Mouse (Mus musculus) Patski (cell line): ENCODE data around the gene Ifit1bl1. TPM values are rescaled to one million over a fixed set of nuclear protein-coding genes. Genes with fewer than 3 reads are reported as not detected.
"Not testable (repeated sequence)": the region's sequence is repeated elsewhere in the genome, so short reads cannot be mapped to it uniquely, and the experiment has no call there.

Experiments
- ATAC-seq: fragments of 100-300 bp; one replicate; pipeline ENCODE4 v1.8.0; 2021
- CTCF ChIA-PET: fragments of 350-600 bp; sonication (Branson Sonifier 250); formaldehyde crosslinking; loops from one replicate; lab custom pipeline; 2022; ENCODE audit warnings: inconsistent platforms; lab: Charles Lee
- POLR2A ChIA-PET: fragments of 350-600 bp; sonication (Branson Sonifier 250); formaldehyde crosslinking; loops from one replicate; lab custom pipeline; 2022; ENCODE audit warnings: antibody characterized with exemption, inconsistent platforms; lab: Charles Lee
- DNase-seq: peaks from one replicate; pipeline ENCODE4 v3.0.0-alpha.2; 2011; ENCODE audit warnings: low read depth, low spot score
- H3K27me3 ChIP-seq: fragments of 371-371 bp; one replicate; pipeline ENCODE4 v1.5.1; 2021
- CTCF ChIP-seq: fragments of 100-300 bp; IDR thresholded peaks from one replicate; pipeline ENCODE4 v1.5.1; 2021
- in situ Hi-C: fragments of 300-500 bp; cut with MboI; formaldehyde crosslinking; loops from 3 replicates; pipeline ENCODE4 v1.11.1; 2018; ENCODE audit warnings: low pct_unique_long_range_greater_than_20kb, mixed read lengths
- polyA plus RNA-seq: library from polyadenylated mRNA; unstranded; gene quantifications from one replicate; pipeline ENCODE4 v1.2.3, GENCODE M21; 2021

Ifit1bl1 gene
- polyA plus RNA-seq, 1 experiment from 2014 or later = 0.41 TPM

DNA sequence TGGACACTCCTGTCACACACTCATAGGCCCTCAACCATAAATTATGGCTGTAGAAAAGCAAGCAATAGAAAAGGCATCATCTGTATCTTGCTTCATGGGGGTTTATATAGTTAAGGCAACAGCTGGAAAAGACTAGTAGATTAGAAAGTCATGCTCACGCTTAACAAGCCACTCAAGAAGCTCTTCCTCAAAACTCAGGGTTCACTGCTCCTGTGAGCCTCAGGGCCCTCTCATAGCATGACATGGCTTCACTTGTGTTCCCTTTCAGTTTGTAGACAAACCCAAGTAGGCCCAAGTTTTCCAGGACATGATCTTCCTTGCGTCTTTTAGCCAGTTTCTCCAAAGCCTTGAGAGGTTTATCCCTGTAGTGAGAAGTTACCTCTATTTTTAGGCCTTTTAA, 8.3 kb downstream of the Ifit1bl1 start:
- DNase-seq (no peak), ATAC-seq (no peak)
- ChIA-PET POLR2A (no interaction called here), CTCF (interaction anchor here (1.4 to 1.7 kb wide), 2 partner anchors 8 to 43 kb away, joined by 4 read pairs; partner anchors contain the start of gene Ifit2)
- in situ Hi-C loops = no loop called here
- no peaks in the 10 kb centered on the region for H3K27me3 ChIP-seq
- no peak for TF ChIP-seq CTCF

DNA sequence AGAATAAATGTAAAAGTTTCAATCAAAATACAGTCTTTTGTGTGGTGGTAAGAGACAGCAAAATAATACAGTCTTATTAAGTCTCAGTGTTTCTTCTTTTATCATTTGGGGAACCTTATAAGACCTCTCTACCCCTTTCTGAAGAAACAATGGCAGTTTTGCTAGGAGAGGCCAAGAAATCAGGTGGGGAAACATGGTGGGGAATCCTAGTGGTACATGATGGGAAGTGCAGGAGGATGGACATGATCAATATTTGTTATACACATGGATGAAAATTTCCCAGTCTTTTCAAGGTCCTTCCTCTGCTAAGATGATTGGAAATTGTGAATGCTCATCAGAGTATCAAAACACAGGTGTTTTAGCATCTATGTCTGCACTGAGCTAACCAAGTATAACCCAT, 12.8 kb downstream of the Ifit1bl1 start:
- POLR2A ChIA-PET = no interaction called here

DNA sequence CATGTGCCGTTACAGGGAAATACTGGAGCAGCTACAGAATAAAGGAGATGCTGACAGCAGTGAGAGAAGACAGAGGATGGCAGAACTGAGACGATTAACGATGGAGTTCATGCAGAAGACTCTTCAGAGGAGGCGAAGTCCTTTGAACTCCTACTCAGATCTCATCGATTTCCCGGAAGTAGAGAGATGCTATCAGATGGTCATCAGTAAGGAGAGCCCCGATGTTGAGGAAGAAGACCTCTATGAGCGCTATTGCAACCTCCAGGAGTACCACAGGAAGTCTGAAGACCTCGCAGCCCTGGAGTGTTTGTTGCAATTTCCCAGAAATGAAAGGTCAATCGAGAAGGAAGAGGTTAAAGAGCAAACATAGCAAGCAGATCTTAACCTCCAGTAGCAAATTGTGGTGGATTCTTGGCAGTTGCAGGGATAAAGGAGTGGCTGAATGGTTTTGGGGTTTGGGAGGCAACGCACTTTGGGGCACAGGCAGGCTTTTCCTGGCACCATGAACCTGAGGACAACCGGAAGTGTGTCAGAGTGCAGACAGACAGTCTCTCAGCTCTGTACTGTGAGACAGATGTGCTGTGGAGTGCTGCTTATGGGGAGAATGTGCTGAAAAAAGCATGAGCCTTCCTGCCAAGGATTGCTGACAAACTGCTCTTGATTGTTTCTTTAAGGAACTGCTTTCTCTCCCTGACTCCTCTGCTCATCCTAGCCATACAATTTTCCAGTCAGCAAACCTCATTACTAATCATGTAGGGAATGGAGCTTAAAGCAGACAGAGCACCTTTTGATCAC, 13.7 kb downstream of the Ifit1bl1 start:
- POLR2A ChIA-PET = interaction anchor here (0.6 kb wide), 1 partner anchor 18 kb away, joined by 3 read pairs; no protein-coding TSS in a partner anchor
- in situ Hi-C loops, ATAC-seq: not testable (repeated sequence)

More for the DNA sequence above, 12.8 kb downstream of the Ifit1bl1 start:
- CTCF ChIA-PET = interaction anchor here (1.2 to 1.4 kb wide), 2 partner anchors 9 to 47 kb away, joined by 3 to 6 read pairs; no protein-coding TSS in a partner anchor
- no peaks in the 10 kb centered on the region for H3K27me3 ChIP-seq
- ATAC-seq = no peak
- DNase-seq = no peak
- no peak for TF ChIP-seq CTCF
- in situ Hi-C loops = no loop called here

DNA sequence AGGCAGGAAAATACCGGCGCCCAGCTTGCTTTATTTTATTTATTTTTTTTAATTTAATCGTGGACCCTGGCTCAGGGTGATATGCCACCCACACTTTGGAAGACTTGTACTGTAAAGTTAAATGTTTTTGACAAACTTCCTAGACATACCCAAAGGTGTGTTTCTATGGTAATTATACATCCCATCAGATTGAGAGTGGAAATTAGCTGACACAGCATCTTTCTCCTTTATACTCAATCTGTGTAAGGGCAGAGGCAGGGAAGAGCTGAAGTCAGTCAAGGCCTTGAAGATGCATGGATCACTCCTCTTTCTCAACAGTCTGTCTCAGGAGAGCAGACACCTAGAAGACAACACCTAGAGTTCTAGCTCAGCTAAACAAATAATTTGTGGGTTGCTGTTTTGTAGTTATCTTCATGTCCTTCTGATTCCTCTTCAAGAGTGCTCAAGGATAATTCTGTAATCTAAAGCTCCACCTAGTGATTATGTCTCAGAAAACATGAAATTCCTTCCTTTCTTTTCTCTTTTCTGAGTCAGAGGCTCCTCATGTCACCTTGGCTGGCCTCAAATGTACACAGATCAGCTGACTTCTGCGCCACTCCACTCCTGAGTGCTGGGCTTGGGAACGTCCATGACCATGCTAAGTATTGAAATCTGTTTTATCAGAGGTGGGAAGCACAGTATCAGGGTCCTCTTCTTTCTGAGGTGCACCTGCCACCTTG, 15.9 kb downstream of the Ifit1bl1 start:
- TF ChIP-seq CTCF = peak; percentile 38
- DNase-seq, ATAC-seq: not testable (repeated sequence)

More for the DNA sequence above, 13.7 kb downstream of the Ifit1bl1 start:
- CTCF ChIA-PET = interaction anchor here (1.2 to 1.4 kb wide), 2 partner anchors 8 to 48 kb away, joined by 3 to 6 read pairs; no protein-coding TSS in a partner anchor
- not testable (repeated sequence) for H3K27me3 ChIP-seq, DNase-seq

DNA sequence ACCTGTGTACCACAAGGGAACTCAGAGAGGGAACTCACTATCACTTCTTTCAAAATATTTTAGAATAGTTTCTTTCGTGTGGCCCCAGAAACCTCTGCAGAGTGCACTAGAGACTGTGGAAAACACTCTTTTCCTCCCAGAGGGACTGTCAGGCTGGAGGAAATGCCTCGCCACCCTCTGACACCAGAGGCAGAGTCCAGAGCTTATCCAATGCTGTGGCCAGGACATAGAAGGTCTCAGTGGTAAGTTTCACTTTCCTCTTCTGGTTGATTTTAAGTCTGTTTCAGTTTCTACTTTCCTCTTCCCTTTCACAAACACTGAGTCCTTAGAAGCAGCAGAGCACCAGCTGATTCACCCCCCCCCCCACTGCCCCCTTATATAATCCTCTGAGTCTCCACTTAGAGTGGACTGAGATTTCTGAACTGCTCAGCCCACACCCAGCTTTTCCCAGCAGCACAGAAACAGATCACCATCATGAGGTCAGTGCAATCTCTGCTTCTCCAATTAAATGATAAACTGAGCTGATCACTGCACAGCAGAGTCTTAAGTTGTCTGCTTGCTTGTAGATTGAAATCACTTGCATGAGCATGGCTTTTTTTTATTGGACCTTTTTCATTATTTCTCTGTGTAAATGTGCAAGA, 18.5 kb downstream of the Ifit1bl1 start, which contains the start of gene Ifit3:
Ifit3 (plus strand) TSS at position 406 of the 641 bp plus-strand sequence.
- H3K27me3 ChIP-seq, DNase-seq, in situ Hi-C loops, POLR2A ChIA-PET: not testable (repeated sequence)
- peak; percentile 66 for ATAC-seq
- CTCF ChIA-PET = interaction anchor here (1.5 kb wide), 1 partner anchor 33 kb away, joined by 3 read pairs; the partner anchor contains the start of gene Ifit2

More for the DNA sequence above, 15.9 kb downstream of the Ifit1bl1 start:
- H3K27me3 ChIP-seq, in situ Hi-C loops: not testable (repeated sequence)
- CTCF ChIA-PET = interaction anchor here (1.1 to 3.7 kb wide), 9 partner anchors 8 to 80 kb away, joined by 3 to 41 read pairs (median 4); partner anchors contain the start of genes Ifit2, Ifit3b and Lipa
- POLR2A ChIA-PET = interaction anchor here (0.6 kb wide), 1 partner anchor 424 kb away, joined by 3 read pairs; no protein-coding TSS in a partner anchor

DNA sequence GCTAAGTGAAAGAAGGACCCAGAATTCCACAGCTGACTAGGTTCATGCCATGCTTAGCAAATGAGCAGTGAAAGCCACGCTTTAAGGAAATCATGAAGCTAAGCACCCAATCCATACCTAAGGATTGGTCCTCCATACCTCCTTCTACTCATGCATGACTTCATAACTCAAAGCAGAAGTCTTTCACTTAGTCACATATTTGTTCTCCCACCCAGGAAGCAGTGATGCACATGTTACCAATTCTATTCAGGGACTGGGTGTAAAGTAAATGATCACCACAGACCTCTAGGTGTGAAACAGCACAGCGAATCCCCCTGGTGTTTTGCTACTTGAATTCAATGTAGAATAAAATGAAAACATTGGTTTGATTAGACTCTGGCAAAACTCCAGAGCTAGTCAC, 19.1 kb downstream of the Ifit1bl1 start:
- in situ Hi-C loops = not testable (repeated sequence)
- POLR2A ChIA-PET = interaction anchor here (1.1 kb wide), 1 partner anchor 253 kb away, joined by 4 read pairs; no protein-coding TSS in a partner anchor
- peak; percentile 68 for ATAC-seq

DNA sequence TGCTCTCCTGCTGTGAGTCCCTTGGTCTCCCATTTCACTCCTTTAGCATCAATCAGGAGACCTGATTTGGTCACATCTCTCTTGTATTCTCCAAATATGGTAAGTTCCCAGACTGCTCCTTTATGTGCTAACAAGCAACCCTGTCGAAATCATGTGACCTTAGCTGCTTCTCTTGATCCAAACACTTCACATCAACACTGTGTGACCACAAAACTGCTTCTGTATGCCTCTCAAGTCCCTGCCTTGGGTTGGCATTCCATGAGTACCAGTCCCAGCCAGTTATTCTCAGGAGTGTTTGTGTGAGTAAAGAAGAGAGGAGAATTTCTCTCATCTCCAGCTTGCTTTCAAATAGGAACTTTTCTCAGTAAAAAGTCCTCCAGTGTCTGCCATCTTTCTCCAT, 24.6 kb downstream of the Ifit1bl1 start:
- in situ Hi-C loops = no loop called here
- no peak for ATAC-seq

More for the DNA sequence above, 19.1 kb downstream of the Ifit1bl1 start:
- not testable (repeated sequence) for H3K27me3 ChIP-seq, DNase-seq
- CTCF ChIA-PET = interaction anchor here (1.5 kb wide), 1 partner anchor 32 kb away, joined by 3 read pairs; the partner anchor contains the start of gene Ifit2

DNA sequence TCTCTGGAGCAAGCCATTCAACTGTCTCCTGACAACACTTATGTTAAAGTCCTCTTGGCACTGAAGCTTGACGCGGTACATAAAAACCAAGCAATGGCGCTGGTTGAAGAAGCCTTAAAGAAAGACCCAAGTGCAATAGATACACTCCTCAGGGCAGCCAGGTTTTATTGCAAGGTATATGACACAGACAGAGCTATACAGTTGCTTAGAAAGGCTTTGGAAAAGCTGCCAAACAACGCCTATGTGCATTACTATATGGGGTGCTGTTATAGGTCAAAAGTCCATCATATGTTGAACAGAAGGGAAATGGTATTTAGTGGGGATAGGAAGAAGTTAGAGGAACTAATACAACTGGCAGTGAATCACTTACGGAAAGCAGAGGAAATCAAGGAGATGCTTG, 28.1 kb downstream of the Ifit1bl1 start:
- POLR2A ChIA-PET = no interaction called here
- TF ChIP-seq CTCF = no peak
- no peaks in the 10 kb centered on the region for H3K27me3 ChIP-seq
- in situ Hi-C loops = no loop called here
- no peak for ATAC-seq
- no peak for DNase-seq
- CTCF ChIA-PET = interaction anchor here (2.7 kb wide), 1 partner anchor 23 kb away, joined by 11 read pairs; the partner anchor contains the start of gene Ifit2

More for the DNA sequence above, 24.6 kb downstream of the Ifit1bl1 start:
- TF ChIP-seq CTCF = no peak
- CTCF ChIA-PET = interaction anchor here (1.4 kb wide), 1 partner anchor 26 kb away, joined by 4 read pairs; the partner anchor contains the start of gene Ifit2
- POLR2A ChIA-PET = interaction anchor here (0.6 kb wide), 1 partner anchor 391 kb away, joined by 7 read pairs; no protein-coding TSS in a partner anchor
- H3K27me3 ChIP-seq = no peaks in the 10 kb centered on the region
- DNase-seq = no peak

DNA sequence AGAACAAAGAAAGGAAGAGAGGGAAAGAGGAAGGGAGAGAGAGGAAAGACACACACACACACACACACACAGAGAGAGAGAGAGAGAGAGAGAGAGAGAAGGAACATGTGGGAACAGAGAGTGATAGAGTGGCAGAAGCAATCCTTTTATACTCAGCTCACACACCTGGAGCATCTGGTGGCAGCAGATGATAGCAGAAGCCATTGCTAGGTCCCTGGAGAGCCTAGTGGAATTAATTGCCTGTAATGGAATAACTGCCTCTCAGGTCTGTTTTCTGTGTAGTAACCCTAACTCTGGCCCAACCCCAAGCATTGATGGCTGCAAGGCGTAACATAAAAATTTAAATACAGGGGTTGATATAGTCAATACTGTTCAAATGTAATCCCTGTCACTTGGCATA, 30.7 kb downstream of the Ifit1bl1 start:
- no peak for TF ChIP-seq CTCF
- POLR2A ChIA-PET = no interaction called here
- DNase-seq = no peak

More for the DNA sequence above, 30.7 kb downstream of the Ifit1bl1 start:
- in situ Hi-C loops = no loop called here
- no peak for ATAC-seq
- no peaks in the 10 kb centered on the region for H3K27me3 ChIP-seq
- CTCF ChIA-PET = interaction anchor here (1.2 to 2.5 kb wide), 4 partner anchors 10 to 396 kb away, joined by 3 to 15 read pairs (median 5); partner anchors contain the start of gene Ifit2
